Comparison of ENCODE assay signal across 27 mouse cellular contexts in genomic region chr10:127906138-127906537, GRCm38 (mm10). TPM values are rescaled to one million over a fixed set of nuclear protein-coding genes. Genes with fewer than 3 reads are reported as not detected.
DNase-seq lines count a peak whose midpoint lies in the region; TF ChIP-seq lines count a peak whose summit lies in the region.
"Had no signal": no experiment of that assay in that cellular context is flagged by ENCODE, and none has a peak within 500 bp of the region (broad histone marks: within the 10 kb centered on the region; RNA-seq: fewer than 3 reads in every experiment).

No protein-coding gene starts in this region.

- H3K27me3 ChIP-seq in testis, adult 2 months (ENCODE audit: control insufficient read depth, insufficient read depth, low read length) = no peaks in the 10 kb centered on the region
- H3K27me3 ChIP-seq: embryonic facial prominence, embryonic 12.5 days; forebrain, embryonic 13.5 days; forebrain, embryonic 15.5 days had no signal

- 0 out of 2 replicates have a peak overlapping the region, but pooled peaks have one; percentile 17 for H3K27ac ChIP-seq in testis, adult 2 months (ENCODE audit: control insufficient read depth, insufficient read depth, low read depth, low read length)
- H3K27ac ChIP-seq: embryonic facial prominence, embryonic 10.5 days; embryonic facial prominence, embryonic 12.5 days; forebrain, embryonic 13.5 days; forebrain, embryonic 15.5 days had no signal

- no peak overlapping the region for H3K4me3 ChIP-seq in testis, adult 2 months (ENCODE audit: control insufficient read depth, low read depth, low read length)
- H3K4me3 ChIP-seq: embryonic facial prominence, embryonic 10.5 days; embryonic facial prominence, embryonic 12.5 days; forebrain, embryonic 13.5 days; forebrain, embryonic 15.5 days had no signal

- DNase-seq in testis, postnatal 10 days (ENCODE audit: low spot score) = no peak
- DNase-seq in ZHBTc4 (ENCODE audit: low read depth, low spot score) = peak; percentile 36
- no peak for DNase-seq in right cerebral cortex, postnatal 25 days
- DNase-seq in layer of hippocampus, postnatal 36 days = no peak
- DNase-seq: adrenal gland, adult 8-10 months; adrenal gland, postnatal 14 days; adrenal gland, postnatal 36 days; B cell, adult 2 months; cerebellum, adult 11-12 months; cerebellum, adult 2 months; cerebellum, adult 9-10 months; cerebellum, postnatal 10 days; cerebellum, postnatal 25 days; forebrain, postnatal 0 days had no signal

- peaks cover 5% of the 10 kb centered on the region for H3K4me1 ChIP-seq in testis, adult 2 months (ENCODE audit: control insufficient read depth, insufficient read depth, low read length)
- H3K4me1 ChIP-seq: embryonic facial prominence, embryonic 12.5 days had no signal

- no peaks in the 10 kb centered on the region for H3K36me3 ChIP-seq in testis, adult 2 months (ENCODE audit: control insufficient read depth, insufficient read depth, low read length)
- H3K36me3 ChIP-seq: embryonic facial prominence, embryonic 10.5 days; embryonic facial prominence, embryonic 12.5 days; forebrain, embryonic 15.5 days; G1E had no signal

- no peak for TF ChIP-seq CTCF in testis, adult 2 months (IDR thresholded peaks at IDR 0.05; ENCODE audit: control insufficient read depth, insufficient read depth, insufficient replicate concordance, low read depth, low read length)

- TF ChIP-seq POLR2A in testis, adult 2 months (IDR thresholded peaks at IDR 0.05; ENCODE audit: control insufficient read depth, low read depth, low read length) = no peak

RNA-seq across cellular contexts. Expression of gene Sdr9c7, which starts 7.8 kb away (rescaled TPM):
- polyA plus RNA-seq in testis, adult 2 months (2012; rRNA removed) = 0.38 and 0.49 TPM in 2 replicates
- total RNA-seq in layer of hippocampus, postnatal 36 days (2021) = not detected
- total RNA-seq: CH12.LX; forebrain, postnatal 0 days had no signal
- polyA plus RNA-seq: CD4-positive, CD25-positive, alpha-beta regulatory T cell, adult 4 months; embryonic facial prominence, embryonic 10.5 days; embryonic facial prominence, embryonic 12.5 days; forebrain, embryonic 11.5 days; forebrain, embryonic 13.5 days; forebrain, embryonic 15.5 days; forebrain, postnatal 0 days; G1E; Patski had no signal

RNA-seq across cellular contexts. Expression of gene Rdh7, which starts 17.5 kb away (rescaled TPM):
- polyA plus RNA-seq in testis, adult 2 months (2012; rRNA removed) = not detected in 2 replicates
- not detected for total RNA-seq in layer of hippocampus, postnatal 36 days (2021)
- total RNA-seq: adrenal gland, adult 18-20 months; CH12.LX; forebrain, postnatal 0 days; G1E had no signal
- polyA plus RNA-seq: CD4-positive, CD25-positive, alpha-beta regulatory T cell, adult 4 months; cerebellum, adult 2 months; cortical plate, adult 2 months; embryonic facial prominence, embryonic 10.5 days; embryonic facial prominence, embryonic 12.5 days; embryonic facial prominence, embryonic 14.5 days; forebrain, embryonic 11.5 days; forebrain, embryonic 13.5 days; forebrain, embryonic 15.5 days; forebrain, postnatal 0 days; G1E; Patski had no signal

RNA-seq across cellular contexts. Expression of gene Rdh16f2, which starts 39.9 kb away (rescaled TPM):
- polyA plus RNA-seq in testis, adult 2 months (2012; rRNA removed) = 0.23 and 0.26 TPM in 2 replicates
- not detected for total RNA-seq in layer of hippocampus, postnatal 36 days (2021)
- total RNA-seq: adrenal gland, adult 8-10 months; adrenal gland, postnatal 36 days; CH12.LX; forebrain, postnatal 0 days had no signal
- polyA plus RNA-seq: CD4-positive, CD25-positive, alpha-beta regulatory T cell, adult 4 months; cerebellum, adult 2 months; cortical plate, adult 2 months; embryonic facial prominence, embryonic 10.5 days; embryonic facial prominence, embryonic 12.5 days; embryonic facial prominence, embryonic 14.5 days; forebrain, embryonic 11.5 days; forebrain, embryonic 13.5 days; forebrain, embryonic 15.5 days; forebrain, postnatal 0 days; Patski had no signal

RNA-seq across cellular contexts. Expression of gene Rdh19, which starts 56.4 kb away (rescaled TPM):
- not detected in 2 replicates for polyA plus RNA-seq in testis, adult 2 months (2012; rRNA removed)
- total RNA-seq in layer of hippocampus, postnatal 36 days (2021) = not detected
- total RNA-seq: adrenal gland, adult 18-20 months; adrenal gland, postnatal 14 days; CH12.LX; forebrain, postnatal 0 days had no signal
- polyA plus RNA-seq: CD4-positive, CD25-positive, alpha-beta regulatory T cell, adult 4 months; cerebellum, adult 2 months; cortical plate, adult 2 months; embryonic facial prominence, embryonic 10.5 days; embryonic facial prominence, embryonic 12.5 days; embryonic facial prominence, embryonic 14.5 days; forebrain, embryonic 11.5 days; forebrain, embryonic 13.5 days; forebrain, embryonic 15.5 days; forebrain, postnatal 0 days; G1E; Patski had no signal
